Mouse (Mus musculus): Measurements from ENCODE around the gene Arhgap31. TPM values are rescaled to one million over a fixed set of nuclear protein-coding genes. Genes with fewer than 3 reads are reported as not detected.

Arhgap31 gene
- total RNA-seq, 2 experiments from 2014 or later: 14.7 to 17.8 TPM

DNA sequence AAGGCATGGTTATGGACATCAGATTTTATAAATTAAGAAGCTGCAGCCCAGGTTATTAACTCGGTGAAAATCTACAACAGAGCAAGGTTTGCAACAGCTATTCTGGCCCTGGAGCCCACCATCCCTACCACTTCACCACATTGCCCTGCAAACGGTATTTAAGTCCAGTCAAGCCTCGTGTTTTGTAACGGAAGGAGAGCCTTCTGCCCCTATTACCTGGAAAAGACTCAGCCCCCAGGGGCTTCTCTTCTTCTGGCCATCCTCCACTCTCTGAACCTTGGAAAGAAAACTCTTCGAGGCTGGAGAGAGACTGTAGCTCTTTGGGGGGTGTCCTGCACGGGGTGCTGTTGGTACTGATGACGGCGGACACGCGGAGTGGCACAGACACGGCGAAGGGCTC is 104.4 kb downstream of the Arhgap31 start:
- DNase-seq (ENCODE audit: low spot score in 2 of 2): no peak

GRCm38 (mm10) chr16:38606509-38606908 is 106.6 kb downstream of the Arhgap31 start:
- no peak for DNase-seq (ENCODE audit: low spot score in 2 of 2)

DNA sequence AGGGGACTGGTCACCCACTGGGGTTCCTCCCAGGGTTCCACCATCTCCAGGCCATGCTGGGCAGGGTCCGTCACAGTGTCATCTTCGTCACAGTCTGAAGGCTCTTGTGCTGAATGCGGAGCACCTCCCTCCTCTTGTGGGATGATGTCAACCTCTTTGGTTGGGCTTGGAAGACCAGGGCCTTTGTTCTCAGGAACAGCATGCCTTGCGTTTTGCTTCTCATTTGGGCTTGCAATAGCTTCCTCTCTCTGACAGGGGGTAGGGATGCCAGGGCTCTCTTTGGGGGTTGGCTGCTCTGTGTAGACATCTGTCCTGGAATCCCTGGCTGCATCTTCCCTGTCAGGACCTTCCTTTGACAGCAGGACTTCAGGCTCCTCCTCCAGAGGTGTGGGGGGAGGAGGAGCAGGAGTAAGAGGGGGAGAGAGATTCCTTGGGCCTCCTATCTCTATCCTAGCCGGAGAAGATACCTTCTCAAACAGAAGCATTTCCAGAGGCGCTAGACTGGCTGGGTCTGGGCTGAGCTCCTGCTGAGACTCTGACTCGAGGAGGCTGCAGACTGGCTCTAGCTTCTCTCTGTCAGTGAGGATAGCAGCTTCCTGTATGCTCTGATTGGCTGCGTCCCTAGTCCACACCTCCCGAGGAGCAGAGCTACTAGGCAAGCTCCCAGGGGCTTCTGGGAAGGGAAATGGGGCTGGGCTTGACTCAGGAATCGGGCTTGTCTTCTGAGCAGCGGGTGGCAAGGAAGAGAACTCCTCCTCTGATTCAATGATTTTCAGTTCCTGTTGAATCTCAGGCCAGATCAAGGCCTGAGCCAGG is 109.9 kb downstream of the Arhgap31 start:
- peak in 1 of 2 experiments; percentile 27 for DNase-seq (ENCODE audit: low spot score in 2 of 2)

- no peak for DNase-seq (ENCODE audit: low spot score in 2 of 2)
These were observed 113.9 kb downstream of the Arhgap31 start for GRCm38 (mm10) chr16:38598986-38599680.

- no peak for DNase-seq (ENCODE audit: low spot score in 2 of 2)
These were observed 116.4 kb downstream of the Arhgap31 start for GRCm38 (mm10) chr16:38596651-38597050.

DNA sequence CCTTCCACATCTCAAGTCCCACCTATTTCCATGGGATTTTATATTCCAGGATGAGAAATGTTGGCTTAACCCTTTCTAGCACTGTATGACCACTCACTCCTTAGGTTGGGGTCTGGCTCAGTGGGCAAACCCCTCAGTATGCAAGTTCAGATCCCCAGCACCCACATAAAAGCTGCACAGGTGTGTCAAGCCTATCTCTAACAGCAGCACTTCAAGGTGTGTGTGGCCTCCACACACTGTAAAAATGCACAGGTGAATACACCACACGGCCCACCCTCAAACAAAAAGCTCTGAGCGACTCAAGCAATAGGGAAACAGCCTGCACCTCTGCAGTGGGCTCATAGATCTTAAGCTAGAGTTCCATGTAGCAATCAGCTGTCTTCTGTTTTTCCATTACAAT is 117.0 kb downstream of the Arhgap31 start:
- no peak for DNase-seq (ENCODE audit: low spot score in 2 of 2)

- DNase-seq (ENCODE audit: low spot score in 2 of 2): no peak
These were observed 118.6 kb downstream of the Arhgap31 start for GRCm38 (mm10) chr16:38594435-38594834.

- DNase-seq (ENCODE audit: low spot score in 2 of 2): no peak
These were observed 120.1 kb downstream of the Arhgap31 start for GRCm38 (mm10) chr16:38592946-38593345.

- no peak for DNase-seq (ENCODE audit: low spot score in 2 of 2)
These were observed 120.9 kb downstream of the Arhgap31 start for GRCm38 (mm10) chr16:38592026-38592678.

DNA sequence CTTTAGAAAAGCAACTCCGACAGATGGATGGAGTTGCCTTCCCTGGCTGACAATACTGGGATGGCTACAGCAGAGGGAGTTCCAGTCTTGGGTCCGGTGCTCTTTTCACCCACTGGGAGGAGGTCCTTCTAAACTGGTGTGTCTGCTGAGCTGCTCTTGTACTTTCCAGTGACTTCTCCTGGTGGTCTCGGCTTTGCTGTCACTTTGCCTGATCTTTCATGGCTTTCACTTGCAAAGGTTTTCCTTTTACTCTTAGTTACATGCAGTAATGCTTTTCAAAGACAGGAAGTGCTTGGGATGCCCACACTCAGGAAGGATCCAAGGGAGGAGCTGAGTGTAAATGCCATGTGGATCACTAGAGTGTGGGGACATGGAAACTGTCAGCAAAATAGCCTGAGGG is 121.6 kb downstream of the Arhgap31 start:
- DNase-seq (ENCODE audit: low spot score in 2 of 2): no peak

DNA sequence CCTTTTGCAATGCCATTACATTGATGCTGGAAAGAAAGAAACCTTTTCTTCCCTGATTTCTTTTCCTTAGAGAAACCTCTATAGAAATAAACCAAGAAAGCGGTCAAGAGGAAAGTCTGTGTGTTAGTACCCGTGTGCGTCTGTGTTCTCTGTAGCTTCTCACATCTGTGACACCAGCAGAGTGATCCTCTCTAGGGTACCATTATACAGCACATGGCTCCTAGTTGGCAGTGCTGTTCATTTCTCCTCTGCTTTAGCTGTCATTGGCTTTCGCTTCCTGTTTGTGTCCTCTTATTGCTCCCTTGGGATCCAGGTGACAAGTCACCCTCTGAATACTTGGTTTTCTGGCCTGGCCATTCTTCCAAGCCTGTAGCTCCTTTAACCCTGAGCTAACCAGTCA is 125.5 kb downstream of the Arhgap31 start:
- no peak for DNase-seq (ENCODE audit: low spot score in 2 of 2)

DNA sequence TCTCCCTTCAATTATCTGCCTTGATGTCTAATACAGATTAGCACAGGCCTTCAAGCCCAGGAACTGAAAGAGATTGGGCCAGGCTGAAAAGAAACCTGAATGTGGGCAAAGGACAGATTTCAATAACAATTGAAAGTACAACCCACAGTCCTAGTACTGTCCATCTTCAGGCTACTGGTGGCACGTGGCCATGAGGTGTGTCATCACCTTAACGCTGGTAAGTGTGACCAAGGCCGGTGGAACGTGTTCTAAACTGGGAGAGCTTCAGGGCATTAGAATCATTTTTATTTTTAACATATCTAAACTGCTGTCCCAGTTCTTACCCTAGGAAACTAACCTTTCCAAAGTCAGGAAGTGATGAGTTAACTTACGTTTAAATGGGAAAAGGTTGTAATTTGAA is 125.9 kb downstream of the Arhgap31 start:
- DNase-seq (ENCODE audit: low spot score in 2 of 2): no peak

DNA sequence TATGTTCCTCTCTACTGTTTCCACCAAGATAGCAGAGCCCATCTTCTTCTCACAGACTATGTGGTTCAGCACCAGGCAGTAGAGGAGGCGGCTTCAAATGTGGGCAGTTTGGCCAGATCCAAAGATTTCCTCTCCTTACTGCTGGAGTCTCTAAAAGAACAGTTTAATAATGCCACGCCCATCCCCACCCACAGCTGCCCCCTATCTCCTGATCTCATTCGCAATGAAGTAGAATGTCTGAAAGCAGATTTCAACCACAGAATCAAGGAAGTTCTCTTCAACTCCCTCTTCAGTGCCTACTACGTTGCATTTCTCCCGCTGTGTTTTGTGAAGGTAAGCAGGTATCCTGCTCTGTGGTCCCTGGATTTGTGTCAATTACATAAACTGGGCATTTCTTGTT is 127.9 kb downstream of the Arhgap31 start:
- no peak for DNase-seq (ENCODE audit: low spot score in 2 of 2)

- DNase-seq (ENCODE audit: low spot score in 2 of 2): no peak
These were observed 128.3 kb downstream of the Arhgap31 start for GRCm38 (mm10) chr16:38584761-38585160.

GRCm38 (mm10) chr16:38571481-38571880 is 141.6 kb downstream of the Arhgap31 start:
- no peak for DNase-seq (ENCODE audit: low spot score in 2 of 2)

- DNase-seq (ENCODE audit: low spot score in 2 of 2): no peak
These were observed 144.9 kb downstream of the Arhgap31 start for GRCm38 (mm10) chr16:38568192-38568591.

DNA sequence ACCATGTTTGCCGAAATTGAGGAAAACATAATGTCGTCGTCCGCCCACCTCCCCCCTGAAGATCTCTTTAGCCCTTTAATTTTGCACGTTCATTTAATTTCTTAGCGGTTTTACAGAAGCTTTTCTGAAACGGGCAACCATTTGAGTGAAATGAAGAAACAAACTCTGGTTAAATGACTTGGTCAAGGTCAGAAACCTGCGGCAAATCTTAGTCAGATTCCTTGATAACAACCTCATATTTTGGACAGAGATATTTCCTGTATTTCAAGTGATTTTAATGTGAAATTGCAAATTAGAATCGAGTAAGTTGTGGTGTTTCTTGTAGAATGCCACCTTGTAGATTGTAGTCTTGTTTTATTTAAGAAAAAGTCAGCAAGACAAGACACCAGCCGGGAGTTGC is 149.6 kb downstream of the Arhgap31 start:
- DNase-seq (ENCODE audit: low spot score in 2 of 2): no peak

DNA sequence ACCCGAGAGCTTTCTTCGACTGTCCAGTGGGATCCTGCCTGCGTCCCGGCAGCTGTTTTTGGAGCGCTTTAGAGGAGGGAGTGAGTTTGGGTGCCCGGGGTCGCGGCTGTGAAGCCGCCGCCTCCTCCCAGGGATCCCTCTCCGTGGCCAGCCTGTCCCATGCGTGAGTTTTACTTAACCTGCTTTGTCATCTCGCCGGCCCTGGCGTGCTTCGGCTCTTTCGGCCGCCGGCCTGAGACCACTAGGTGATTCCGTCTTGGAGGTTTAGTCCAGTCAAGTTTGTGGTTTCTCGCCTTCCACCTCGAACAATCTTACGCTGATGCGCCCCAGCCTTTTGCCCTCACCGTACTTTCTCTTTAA is 150.1 kb downstream of the Arhgap31 start:
- DNase-seq (ENCODE audit: low spot score in 2 of 2): peak in 1 of 2 experiments; percentile 9

- DNase-seq (ENCODE audit: low spot score in 2 of 2): peak; percentile 96 to 97
These were observed 150.7 kb downstream of the Arhgap31 start for GRCm38 (mm10) chr16:38562131-38562967.

GRCm38 (mm10) chr16:38558221-38558748 is 154.8 kb downstream of the Arhgap31 start, which contains the start of gene Tmem39a:
Gene Tmem39a, plus strand, starts transcription at chr16:38558698.
- DNase-seq (ENCODE audit: low spot score in 2 of 2): no peak

DNA sequence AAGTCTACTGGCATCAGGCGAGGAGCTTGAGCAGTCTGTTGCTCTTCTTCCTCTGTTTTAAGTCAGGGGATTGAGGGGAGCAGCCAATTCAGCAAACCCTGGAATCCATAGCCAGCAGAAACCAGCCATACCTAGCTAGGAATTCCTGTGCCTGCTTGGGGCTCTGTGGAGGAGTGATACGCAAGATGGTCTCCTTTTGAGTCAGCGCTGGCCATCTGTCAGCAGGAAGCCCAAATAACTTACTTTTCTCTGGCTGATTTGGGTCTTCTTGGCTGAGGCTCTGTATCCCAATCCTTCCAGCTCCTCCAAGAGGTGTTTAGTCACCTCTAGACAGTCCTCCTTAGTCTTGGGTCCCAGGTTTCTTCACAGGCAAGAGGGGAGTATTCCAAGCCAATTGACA is 157.1 kb downstream of the Arhgap31 start:
- no peak for DNase-seq (ENCODE audit: low spot score in 2 of 2)
